Mouse (Mus musculus) left cerebral cortex, adult 2 months (tissue): ENCODE data around the gene Coro2a. TPM values are rescaled to one million over a fixed set of nuclear protein-coding genes. Genes with fewer than 3 reads are reported as not detected.

Source experiments
- DNase-seq, 2 experiments: peaks; one replicate each; pipeline ENCODE4 v3.0.0; 2021 to 2022; ENCODE audit warnings: low spot score in 2 of 2, mixed read lengths in 1 of 2; ENCODE audit errors: extremely low spot score in 1 of 2
- H3K27ac ChIP-seq: fragments of 200-600 bp; 2 replicates; pipeline ENCODE4 v1.8.1; 2022
- H3K4me3 ChIP-seq: fragments of 200-600 bp; 2 replicates; pipeline ENCODE4 v1.8.1; 2022
- CTCF ChIP-seq: fragments of 200-600 bp; IDR thresholded peaks from 2 replicates; pipeline ENCODE4 v1.8.1; 2022; ENCODE audit warnings: antibody characterized with exemption, mild to moderate bottlenecking, moderate library complexity
- intact Hi-C: fragments of 180-260 bp; cut with DNase I; formaldehyde crosslinking; loops from one replicate; pipeline ENCODE4 v1.15.1; 2025
- total RNA-seq, 2 experiments: library from RNA; stranded (reverse); gene quantifications; 2 replicates each; pipeline ENCODE4 v1.2.3; 2021

The Coro2a gene
- total RNA-seq, 2 experiments from 2014 or later: 24.4 to 28.2 TPM

DNA sequence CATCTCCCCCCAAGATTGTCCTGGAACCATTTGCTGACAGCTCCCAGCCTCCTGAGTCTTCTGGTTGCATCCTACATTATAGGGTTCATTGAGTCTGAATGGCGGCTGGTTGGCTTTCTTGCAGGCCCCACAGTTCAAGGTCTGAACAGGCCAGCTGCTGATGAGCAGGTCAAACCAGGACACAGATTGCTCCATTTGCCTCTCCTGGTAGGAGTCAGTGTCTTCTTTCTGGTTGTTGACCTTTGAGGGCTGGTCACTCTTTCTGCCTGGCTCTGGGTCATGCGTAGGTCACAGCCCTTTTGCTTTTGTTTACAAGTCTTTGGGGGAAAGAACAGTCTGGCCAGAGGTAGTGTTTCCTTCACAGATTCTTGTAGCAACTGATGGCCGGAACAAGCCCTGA lies 103.5 kb downstream of the Coro2a start:
- H3K4me3 ChIP-seq: no peak overlapping the region
- intact Hi-C loops: loop anchor here (2.0 to 5.0 kb wide), 2 partner anchors 158 to 554 kb away; no protein-coding TSS in a partner anchor
- DNase-seq: no peak
- no peak overlapping the region for H3K27ac ChIP-seq
- no peak for TF ChIP-seq CTCF

- peak; percentile 100 for TF ChIP-seq CTCF
- H3K4me3 ChIP-seq: no peak overlapping the region
- H3K27ac ChIP-seq: no peak overlapping the region
- intact Hi-C loops: loop anchor here (5.0 kb wide), 1 partner anchor 555 kb away; no protein-coding TSS in a partner anchor
- DNase-seq: peak; percentile 64 to 81
These were observed 104.6 kb downstream of the Coro2a start for GRCm38 (mm10) chr4:46497286-46497892.

GRCm38 (mm10) chr4:46495543-46495942 lies 106.5 kb downstream of the Coro2a start:
- DNase-seq: no peak
- Histone ChIP-seq H3K4me3 (no peak overlapping the region), H3K27ac (no peak overlapping the region)
- no peak for TF ChIP-seq CTCF
- intact Hi-C loops: loop anchor here (5.0 kb wide), 1 partner anchor 557 kb away; no protein-coding TSS in a partner anchor

DNA sequence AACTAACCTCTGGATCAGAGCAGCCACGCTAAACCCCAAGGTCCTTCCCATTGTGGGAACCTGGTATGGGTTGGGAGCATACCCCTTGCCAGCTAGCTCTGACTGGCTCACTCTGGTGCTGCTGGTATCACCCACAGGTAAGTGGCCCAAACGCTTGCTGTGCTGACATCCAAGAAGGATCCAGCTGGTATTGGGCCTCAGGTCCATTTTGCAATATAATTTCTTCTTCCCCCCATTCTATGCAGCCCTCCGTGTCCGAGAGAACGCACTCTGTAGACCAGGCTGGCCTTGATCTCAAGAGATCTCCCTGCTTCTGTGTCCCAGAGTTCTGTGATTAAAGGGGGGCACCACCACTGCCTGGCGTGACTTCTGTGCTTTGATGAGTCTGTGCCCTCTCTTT lies 108.9 kb downstream of the Coro2a start:
- DNase-seq: no peak
- no peak for TF ChIP-seq CTCF
- Histone ChIP-seq H3K4me3 (no peak overlapping the region), H3K27ac (no peak overlapping the region)
- intact Hi-C loops: no loop called here

- no peak for TF ChIP-seq CTCF
- H3K4me3 ChIP-seq: peak within 1 kb of the TSS; percentile 65
- intact Hi-C loops: no loop called here
- DNase-seq: peak; percentile 93 to 94
- peak within 1 kb of the TSS; percentile 63 for H3K27ac ChIP-seq
These were observed 112.7 kb downstream of the Coro2a start, which contains the start of gene Nans for GRCm38 (mm10) chr4:46489028-46489925. Nans (plus strand) TSS chr4:46489248.

GRCm38 (mm10) chr4:46487348-46487747 lies 114.7 kb downstream of the Coro2a start:
- H3K27ac ChIP-seq: no peak overlapping the region
- no peak for TF ChIP-seq CTCF
- peak in 1 of 2 experiments; percentile 43 for DNase-seq
- intact Hi-C loops: no loop called here
- H3K4me3 ChIP-seq: no peak overlapping the region

Other genes starting within 250 kb of the Coro2a start
- 1 to 10 TPM; 3.6 to 4.6 TPM for gene Trmo, start 212.8 kb downstream of the Coro2a start, total RNA-seq
- not detected for gene Hemgn, start 188.7 kb downstream of the Coro2a start, total RNA-seq
- 10 to 100 TPM; 44.9 to 46.4 TPM for gene Anp32b, start 151.3 kb downstream of the Coro2a start, total RNA-seq
- gene Nans, start 113.0 kb downstream of the Coro2a start, total RNA-seq: 10 to 100 TPM; 13.9 to 19.8 TPM
- 1 to 10 TPM in 1 of 2 experiments, under 1 TPM in 1; 0.72 to 1.1 TPM for gene Trim14, start 66.1 kb downstream of the Coro2a start, total RNA-seq
- 1 to 10 TPM; 3.4 to 4.8 TPM for gene Tbc1d2, start 48.0 kb upstream of the Coro2a start, total RNA-seq